Mouse (Mus musculus) heart, embryonic 16.5 days (tissue): Measurements from ENCODE around the gene Tpra1. TPM values are rescaled to one million over a fixed set of nuclear protein-coding genes. Genes with fewer than 3 reads are reported as not detected.
A peak's percentile ranks its signal among the peaks of the same experiment; 100 is the strongest.

Source experiments
- ATAC-seq: fragments of 200-750 bp; cut with Nextera tagmentation; replicated peaks from 2 replicates; pipeline ENCODE4 v1.8.0; 2017; ENCODE audit warnings: moderate number of reproducible peaks; ENCODE audit not compliant: insufficient read depth, low FRiP score; ENCODE audit errors: extremely low read depth
- H3K27ac ChIP-seq: fragments of 300-500 bp; sonication (generic); 2 replicates; pipeline ENCODE4 v1.5.1; 2014; ENCODE audit warnings: mild to moderate bottlenecking, low read length, control low read depth, moderate library complexity
- H3K27me3 ChIP-seq: fragments of 300-500 bp; sonication (generic); 2 replicates; pipeline ENCODE4 v1.6.1; 2014; ENCODE audit warnings: low read length, mixed read lengths; ENCODE audit not compliant: control insufficient read depth, insufficient read depth
- H3K36me3 ChIP-seq: fragments of 300-500 bp; sonication (generic); 2 replicates; pipeline ENCODE4 v1.6.1; 2014; ENCODE audit not compliant: control insufficient read depth, insufficient read depth
- H3K4me1 ChIP-seq: fragments of 300-500 bp; sonication (generic); 2 replicates; pipeline ENCODE4 v1.6.1; 2014; ENCODE audit warnings: low read length, mixed read lengths; ENCODE audit not compliant: control insufficient read depth, insufficient read depth
- H3K4me2 ChIP-seq: fragments of 300-500 bp; sonication (generic); 2 replicates; pipeline ENCODE4 v1.6.1; 2014; ENCODE audit warnings: low read depth, mild to moderate bottlenecking, control low read depth, low read length
- H3K4me3 ChIP-seq: fragments of 300-500 bp; sonication (generic); 2 replicates; pipeline ENCODE4 v1.5.1; 2014; ENCODE audit warnings: mild to moderate bottlenecking, control low read depth, low read length
- H3K9ac ChIP-seq: fragments of 300-500 bp; sonication (generic); 2 replicates; pipeline ENCODE4 v1.6.1; 2014; ENCODE audit warnings: low read length, control low read depth
- H3K9me3 ChIP-seq: fragments of 300-500 bp; sonication (generic); replicated peaks from 2 replicates; pipeline ENCODE4 v1.6.1; 2016; ENCODE audit warnings: low read length; ENCODE audit not compliant: control insufficient read depth
- WGBS: fragments of 180-500 bp; shearing (Covaris S2); extraction: QIAGEN DNeasy Blood & Tissue Kit; methylation state at CpG from one replicate; pipeline ENCODE4 v1.1.7; 2014; 5-methylcytosine and 5-hydroxymethylcytosine counted together
- polyA plus RNA-seq: library from polyadenylated mRNA; unstranded; fragments of >200 nt; fragmentation: Nextera tagmentation; extraction: Ambion mirVana; gene quantifications from 2 replicates; pipeline ENCODE4 v1.2.1, GENCODE M21; 2015

Gene Tpra1
- polyA plus RNA-seq, 1 experiment from 2014 or later: 58.0 TPM

GRCm38 (mm10) chr6:88899628-88900027 is 2.4 kb upstream of the Tpra1 start:
- Histone ChIP-seq H3K4me2 (no peak overlapping the region), H3K4me1 (peaks cover 32% of the 10 kb centered on the region), H3K9me3 (no peaks in the 10 kb centered on the region), H3K36me3 (peaks cover 3% of the 10 kb centered on the region; the same call in 1 of the 2 replicates), H3K9ac (no peak overlapping the region), H3K27ac (no peak overlapping the region), H3K4me3 (no peak overlapping the region), H3K27me3 (no peaks in the 10 kb centered on the region)
- WGBS: 88% methylated on average over 2 of the region's 2 CpGs
- ATAC-seq: no peak

DNA sequence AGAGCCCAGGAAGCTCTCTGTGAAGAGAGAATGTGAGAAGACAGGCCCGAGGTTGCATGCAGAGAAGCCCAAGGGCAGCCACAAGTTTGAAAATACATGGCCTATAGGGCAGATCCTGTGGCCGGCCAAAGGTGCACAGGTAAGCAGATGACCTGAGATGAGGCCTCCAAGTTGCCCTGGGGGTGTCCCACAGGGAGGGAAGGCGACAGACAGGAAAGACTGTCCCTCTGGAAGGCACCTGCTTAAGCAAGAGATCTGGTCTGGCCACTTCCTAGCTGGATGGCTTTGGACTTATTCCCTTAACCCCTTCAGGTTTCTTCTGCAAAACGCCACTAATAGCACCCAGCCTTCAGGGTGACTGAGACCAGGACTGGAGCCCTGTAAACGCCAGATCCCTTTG is 580 bp upstream of the Tpra1 start:
- H3K4me2 ChIP-seq: peak overlapping the region; percentile 96
- H3K9me3 ChIP-seq: no peaks in the 10 kb centered on the region
- peak overlapping the region; percentile 89 for H3K4me3 ChIP-seq
- 4% methylated on average over 5 of the region's 5 CpGs for WGBS
- H3K4me1 ChIP-seq: peaks cover 41% of the 10 kb centered on the region
- H3K36me3 ChIP-seq: no peaks in the 10 kb centered on the region
- H3K27me3 ChIP-seq: no peaks in the 10 kb centered on the region
- H3K9ac ChIP-seq: peak overlapping the region; percentile 84
- peak overlapping the region; percentile 71 for H3K27ac ChIP-seq
- ATAC-seq: no peak

DNA sequence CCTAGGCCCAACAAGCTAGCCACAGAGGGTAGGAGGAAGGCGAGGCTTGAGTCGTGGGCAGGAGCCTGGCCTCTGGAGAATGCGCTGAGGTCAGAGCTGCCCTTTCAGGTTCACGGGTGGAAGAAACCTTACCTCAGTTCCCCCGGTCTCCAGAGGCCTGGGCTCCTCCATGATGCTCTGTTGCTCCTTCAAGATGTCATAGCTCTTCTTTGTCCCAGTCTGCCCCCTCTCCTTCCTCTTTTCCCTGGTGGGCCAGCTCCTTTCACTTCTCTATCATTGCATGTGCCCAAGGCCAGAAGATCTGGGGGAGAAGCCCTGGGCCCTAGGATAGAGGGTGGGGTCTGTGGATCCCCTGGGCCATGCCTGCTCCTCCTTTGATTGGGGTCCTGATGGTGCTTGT is 1.7 kb downstream of the Tpra1 start:
- H3K27me3 ChIP-seq: no peaks in the 10 kb centered on the region
- no peak overlapping the region for H3K27ac ChIP-seq
- ATAC-seq: no peak
- no peak overlapping the region; the same call in 1 of the 2 replicates for H3K9ac ChIP-seq
- H3K4me1 ChIP-seq: peaks cover 40% of the 10 kb centered on the region
- no peak overlapping the region for H3K4me3 ChIP-seq
- no peaks in the 10 kb centered on the region for H3K9me3 ChIP-seq
- WGBS: 72% methylated on average over 5 of the region's 5 CpGs
- H3K4me2 ChIP-seq: peak overlapping the region; percentile 90
- peaks cover 2% of the 10 kb centered on the region; the same call in 1 of the 2 replicates for H3K36me3 ChIP-seq

GRCm38 (mm10) chr6:88904456-88904974 is 2.5 kb downstream of the Tpra1 start:
- peaks cover 37% of the 10 kb centered on the region for H3K4me1 ChIP-seq

DNA sequence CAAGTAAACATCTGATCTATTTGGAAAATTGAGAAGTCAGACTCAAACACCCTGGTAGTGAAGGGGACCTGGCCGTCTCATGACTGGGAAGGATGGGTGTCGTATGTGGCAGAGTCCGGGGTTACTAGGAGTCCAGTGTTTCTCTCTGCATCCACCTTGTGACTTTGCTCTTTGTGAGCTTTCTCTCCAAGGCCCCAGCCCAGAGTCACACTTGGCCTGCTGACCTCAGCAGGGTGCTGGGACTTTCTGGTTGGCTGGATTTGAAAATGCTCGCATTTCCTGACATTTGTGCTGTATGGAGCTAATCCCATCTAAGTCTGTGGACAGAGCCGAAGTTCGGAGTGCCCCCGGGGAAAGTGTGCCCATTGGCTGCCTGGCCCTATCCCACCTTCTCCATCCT is 3.0 kb downstream of the Tpra1 start:
- ATAC-seq: no peak
- 89% methylated on average over 7 of the region's 7 CpGs for WGBS
- Histone ChIP-seq H3K9me3 (no peaks in the 10 kb centered on the region), H3K36me3 (peaks cover 5% of the 10 kb centered on the region; the same call in 1 of the 2 replicates), H3K27me3 (no peaks in the 10 kb centered on the region), H3K9ac (no peak overlapping the region), H3K4me3 (no peak overlapping the region), H3K4me1 (peaks cover 37% of the 10 kb centered on the region), H3K4me2 (no peak overlapping the region), H3K27ac (no peak overlapping the region)

More at GRCm38 (mm10) chr6:88904456-88904974, 2.5 kb downstream of the Tpra1 start:
- ATAC-seq: no peak
- 75% methylated on average over 4 of the region's 4 CpGs for WGBS
- Histone ChIP-seq H3K9ac (no peak overlapping the region), H3K27ac (no peak overlapping the region), H3K36me3 (peaks cover 2% of the 10 kb centered on the region; the same call in 1 of the 2 replicates), H3K9me3 (no peaks in the 10 kb centered on the region), H3K4me2 (no peak overlapping the region), H3K27me3 (no peaks in the 10 kb centered on the region), H3K4me3 (no peak overlapping the region)

DNA sequence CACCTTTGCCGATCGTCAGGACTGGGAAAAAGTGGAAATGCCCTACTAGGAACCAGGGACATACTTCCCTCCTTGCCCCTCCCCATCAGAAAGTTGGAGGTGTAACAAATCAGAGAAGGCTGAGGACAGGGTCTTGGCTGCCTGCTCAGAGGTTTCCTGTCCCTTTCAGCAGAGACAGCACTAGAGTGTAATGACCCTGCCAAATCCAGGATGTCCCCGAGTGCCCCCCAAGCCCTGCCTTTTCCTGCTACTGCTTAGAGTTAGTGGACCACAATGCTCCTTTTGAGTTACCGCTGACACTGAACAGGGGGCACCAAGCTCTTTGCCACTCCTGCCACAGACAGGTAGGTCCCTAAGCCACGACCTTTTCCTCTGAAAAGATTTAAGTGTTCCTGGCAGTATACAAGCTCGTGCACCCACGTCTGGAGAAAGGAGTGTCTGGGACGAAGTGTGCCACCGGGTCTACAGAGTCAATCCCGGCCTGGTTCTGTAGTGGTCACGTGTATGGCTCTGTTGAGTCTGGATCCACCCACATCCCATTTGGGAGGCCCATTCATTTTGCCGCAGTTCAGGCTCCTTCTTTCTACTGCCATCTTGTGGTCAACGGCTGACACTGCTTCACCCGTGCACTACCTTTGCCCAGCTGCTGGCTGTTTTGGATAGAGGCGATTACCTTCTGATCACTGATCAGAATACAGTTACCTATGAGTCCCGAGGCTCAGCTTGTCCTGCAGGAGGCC is 4.5 kb downstream of the Tpra1 start:
- ATAC-seq: no peak
- peak overlapping the region; percentile 33 for H3K4me2 ChIP-seq
- H3K27ac ChIP-seq: no peak overlapping the region
- no peaks in the 10 kb centered on the region for H3K9me3 ChIP-seq
- H3K4me3 ChIP-seq: no peak overlapping the region
- H3K36me3 ChIP-seq: peaks cover 9% of the 10 kb centered on the region; the same call in 1 of the 2 replicates
- 0 out of 2 replicates have a peak overlapping the region, but pooled peaks have one; percentile 3 for H3K9ac ChIP-seq
- H3K4me1 ChIP-seq: peaks cover 30% of the 10 kb centered on the region
- no peaks in the 10 kb centered on the region for H3K27me3 ChIP-seq
- 13% methylated on average over 16 of the region's 16 CpGs for WGBS

DNA sequence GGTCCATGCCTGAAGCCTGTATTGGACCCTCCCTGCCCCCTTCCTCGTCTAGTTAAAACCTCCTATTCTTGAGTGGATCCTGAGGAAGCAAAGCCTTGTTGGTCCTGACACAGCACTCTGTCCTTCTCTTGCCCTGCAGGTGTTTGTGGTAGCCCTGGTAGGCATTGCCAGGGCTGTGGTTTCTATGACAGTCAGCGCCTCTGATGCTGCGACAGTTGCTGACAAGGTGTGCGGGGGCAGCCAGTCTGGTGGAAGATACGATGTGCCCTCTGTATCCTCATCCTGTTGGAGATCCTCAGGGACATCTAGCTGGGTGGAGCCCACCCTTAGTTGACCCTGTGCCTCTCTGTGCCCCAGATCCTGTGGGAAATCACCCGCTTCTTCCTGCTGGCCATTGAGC is 7.1 kb downstream of the Tpra1 start:
- H3K27ac ChIP-seq: no peak overlapping the region
- peaks cover 11% of the 10 kb centered on the region; the same call in 1 of the 2 replicates for H3K36me3 ChIP-seq
- ATAC-seq: no peak
- no peaks in the 10 kb centered on the region for H3K9me3 ChIP-seq
- H3K27me3 ChIP-seq: no peaks in the 10 kb centered on the region
- H3K4me1 ChIP-seq: peaks cover 30% of the 10 kb centered on the region
- H3K4me3 ChIP-seq: no peak overlapping the region
- no peak overlapping the region for H3K4me2 ChIP-seq
- H3K9ac ChIP-seq: no peak overlapping the region
- WGBS: 80% methylated on average over 6 of the region's 6 CpGs

DNA sequence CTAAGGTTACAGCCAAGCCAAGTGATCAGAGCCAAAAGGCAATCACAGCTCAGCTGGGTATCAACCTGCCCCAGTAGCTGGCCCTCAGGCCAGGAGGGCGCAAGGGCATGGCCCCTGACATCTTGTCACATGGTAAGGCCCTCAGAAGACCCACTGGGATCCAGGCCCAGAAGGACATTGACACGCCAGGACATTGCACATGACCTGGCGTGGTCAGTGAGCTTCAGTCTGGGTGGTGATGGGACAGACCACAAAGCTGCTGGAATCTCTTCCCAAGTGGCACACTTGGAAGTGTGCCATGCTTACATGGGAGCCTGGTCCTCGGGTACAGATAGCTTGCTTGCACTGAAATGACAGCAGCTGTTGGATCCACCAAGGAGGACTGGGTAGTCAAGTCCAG is 11.0 kb downstream of the Tpra1 start:
- Histone ChIP-seq H3K9ac (no peak overlapping the region), H3K4me2 (no peak overlapping the region), H3K27ac (peak overlapping the region; percentile 13), H3K27me3 (no peaks in the 10 kb centered on the region), H3K36me3 (peaks cover 9% of the 10 kb centered on the region; the same call in 1 of the 2 replicates), H3K4me3 (no peak overlapping the region), H3K9me3 (no peaks in the 10 kb centered on the region), H3K4me1 (peaks cover 22% of the 10 kb centered on the region)
- 49% methylated on average over 4 of the region's 4 CpGs for WGBS
- peak; percentile 20; the same call in 1 of the 2 replicates for ATAC-seq

DNA sequence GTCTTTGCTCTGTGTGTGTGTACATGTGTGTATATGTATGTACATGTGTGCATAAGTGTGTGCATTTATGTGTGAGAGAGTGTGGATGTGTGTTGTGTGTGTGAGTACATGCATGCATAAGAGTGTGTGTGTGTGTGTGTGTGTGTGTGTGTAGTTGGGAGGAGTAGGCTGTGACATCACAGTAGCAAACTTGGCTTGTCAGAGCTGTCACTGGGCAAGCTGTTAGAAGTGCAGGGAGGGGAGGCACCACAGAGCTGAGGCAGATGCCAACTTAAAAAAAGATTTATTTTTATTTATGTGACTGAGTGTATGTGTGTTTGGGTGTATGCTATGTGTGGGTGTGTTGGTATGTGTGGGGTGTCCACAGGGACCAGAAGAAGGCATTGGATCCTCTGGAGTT is 11.4 kb downstream of the Tpra1 start:
- no peak for ATAC-seq

More for the DNA sequence above, 11.4 kb downstream of the Tpra1 start:
- no peak overlapping the region for H3K9ac ChIP-seq
- peaks cover 22% of the 10 kb centered on the region for H3K4me1 ChIP-seq
- H3K4me2 ChIP-seq: no peak overlapping the region
- no peaks in the 10 kb centered on the region for H3K27me3 ChIP-seq
- H3K4me3 ChIP-seq: no peak overlapping the region
- H3K9me3 ChIP-seq: no peaks in the 10 kb centered on the region
- no peak overlapping the region for H3K27ac ChIP-seq
- H3K36me3 ChIP-seq: peaks cover 9% of the 10 kb centered on the region; the same call in 1 of the 2 replicates
